Mouse (Mus musculus) midbrain, embryonic 14.5 days (tissue): ENCODE results near the gene Igsf21. TPM values are rescaled to one million over a fixed set of nuclear protein-coding genes. Genes with fewer than 3 reads are reported as not detected.

ENCODE experiments used
- ATAC-seq: fragments of 200-750 bp; cut with Nextera tagmentation; 2 replicates; pipeline ENCODE4 v1.8.0; 2017; ENCODE audit warnings: moderate number of reproducible peaks, moderate library complexity; ENCODE audit not compliant: low FRiP score, low TSS enrichment
- DNase-seq: peaks from one replicate; pipeline ENCODE4 v3.0.0-alpha.2; 2015
- H3K27ac ChIP-seq: fragments of 300-500 bp; sonication (generic); replicated peaks from 2 replicates; pipeline ENCODE4 v1.5.1; 2014; ENCODE audit warnings: mild to moderate bottlenecking, low read depth, low read length, moderate library complexity
- H3K27me3 ChIP-seq: fragments of 300-500 bp; sonication (generic); 2 replicates; pipeline ENCODE4 v1.6.1; 2014; ENCODE audit warnings: low read length, control low read depth, mixed read lengths; ENCODE audit not compliant: control insufficient read depth, insufficient read depth
- H3K36me3 ChIP-seq: fragments of 300-500 bp; sonication (generic); 2 replicates; pipeline ENCODE4 v1.6.1; 2014; ENCODE audit warnings: low read length, control low read depth; ENCODE audit not compliant: control insufficient read depth, insufficient read depth
- H3K4me1 ChIP-seq: fragments of 300-500 bp; sonication (generic); 2 replicates; pipeline ENCODE4 v1.6.1; 2014; ENCODE audit warnings: mild to moderate bottlenecking, antibody characterized with exemption, low read length, control low read depth; ENCODE audit not compliant: control insufficient read depth, insufficient read depth
- H3K4me2 ChIP-seq: fragments of 300-500 bp; sonication (generic); 2 replicates; pipeline ENCODE4 v1.6.1; 2014; ENCODE audit warnings: mild to moderate bottlenecking, low read length, moderate library complexity
- H3K4me3 ChIP-seq: fragments of 300-500 bp; sonication (generic); replicated peaks from 2 replicates; pipeline ENCODE4 v1.5.1; 2014; ENCODE audit warnings: low read depth, low read length
- H3K9ac ChIP-seq: fragments of 300-500 bp; sonication (generic); replicated peaks from 2 replicates; pipeline ENCODE4 v1.6.1; 2014; ENCODE audit warnings: mild to moderate bottlenecking, low read length, moderate library complexity
- H3K9me3 ChIP-seq: fragments of 300-500 bp; sonication (generic); 2 replicates; pipeline ENCODE4 v1.6.1; 2016; ENCODE audit warnings: low read length, control low read depth, mixed read lengths; ENCODE audit not compliant: control insufficient read depth
- WGBS: fragments of 180-500 bp; shearing (Covaris S2); extraction: QIAGEN DNeasy Blood & Tissue Kit; methylation state at CpG from one replicate; pipeline ENCODE4 v1.1.7; 2014; 5-methylcytosine and 5-hydroxymethylcytosine counted together
- polyA plus RNA-seq: library from polyadenylated mRNA; unstranded; fragments of >200 nt; fragmentation: Nextera tagmentation; extraction: Ambion mirVana; gene quantifications from 2 replicates; pipeline ENCODE4 v1.2.1, GENCODE M21; 2014

Igsf21 gene
- polyA plus RNA-seq, 1 experiment from 2014 or later: 64.9 TPM

DNA sequence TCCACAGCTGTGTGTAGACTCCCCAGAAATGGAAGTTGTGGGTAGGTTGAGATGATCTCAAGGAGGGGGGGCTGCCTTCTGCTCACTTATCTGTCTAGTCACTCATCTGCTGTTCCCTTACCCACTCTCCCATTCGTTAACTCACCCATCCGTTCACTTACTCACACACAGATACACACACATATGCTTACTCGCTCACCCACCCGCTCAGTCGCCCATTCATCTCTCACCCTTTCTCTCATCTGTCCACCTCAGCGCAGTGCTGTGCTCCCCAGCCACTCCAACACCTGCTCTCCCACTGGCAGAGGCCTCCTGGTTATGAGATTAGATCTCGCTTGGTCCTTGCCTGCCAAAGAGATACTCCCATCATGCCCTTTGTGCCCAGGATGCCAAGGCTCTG is 22.1 kb downstream of the Igsf21 start:
- Histone ChIP-seq H3K27ac (no peak overlapping the region; the same call in 1 of the 2 replicates), H3K4me2 (no peak overlapping the region), H3K4me1 (peaks cover 44% of the 10 kb centered on the region), H3K4me3 (no peak overlapping the region), H3K9ac (no peak overlapping the region), H3K27me3 (no peaks in the 10 kb centered on the region), H3K36me3 (no peaks in the 10 kb centered on the region), H3K9me3 (no peaks in the 10 kb centered on the region)
- 76% methylated on average over 7 of the region's 7 CpGs for WGBS
- DNase-seq (no peak), ATAC-seq (no peak)

DNA sequence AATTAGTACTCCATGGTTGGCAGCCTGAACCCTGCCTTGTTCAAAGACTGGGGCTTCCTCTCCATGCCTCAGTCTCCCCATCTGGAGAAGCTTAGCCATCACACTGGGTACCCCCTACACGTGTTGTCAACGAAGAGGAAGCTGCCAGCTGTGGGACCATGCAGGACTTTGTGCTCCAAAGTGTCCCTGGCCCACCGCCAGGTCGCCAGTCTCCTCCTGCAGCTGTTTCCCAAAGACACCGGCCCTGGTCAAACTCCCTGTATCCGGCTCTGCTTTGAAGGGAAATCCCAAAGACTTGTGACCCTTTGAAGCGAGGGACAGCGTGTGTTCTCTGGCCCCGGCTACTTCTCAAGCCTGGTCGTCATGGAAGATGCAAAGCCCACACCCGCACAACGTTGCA is 23.5 kb downstream of the Igsf21 start:
- H3K9ac ChIP-seq: no peak overlapping the region
- H3K27me3 ChIP-seq: no peaks in the 10 kb centered on the region
- 36% methylated on average over 12 of the region's 12 CpGs for WGBS
- H3K9me3 ChIP-seq: no peaks in the 10 kb centered on the region
- no peak overlapping the region for H3K4me2 ChIP-seq
- no peaks in the 10 kb centered on the region for H3K36me3 ChIP-seq
- no peak overlapping the region for H3K27ac ChIP-seq
- H3K4me3 ChIP-seq: no peak overlapping the region
- DNase-seq (peak; percentile 39), ATAC-seq (no peak)
- peaks cover 51% of the 10 kb centered on the region for H3K4me1 ChIP-seq

DNA sequence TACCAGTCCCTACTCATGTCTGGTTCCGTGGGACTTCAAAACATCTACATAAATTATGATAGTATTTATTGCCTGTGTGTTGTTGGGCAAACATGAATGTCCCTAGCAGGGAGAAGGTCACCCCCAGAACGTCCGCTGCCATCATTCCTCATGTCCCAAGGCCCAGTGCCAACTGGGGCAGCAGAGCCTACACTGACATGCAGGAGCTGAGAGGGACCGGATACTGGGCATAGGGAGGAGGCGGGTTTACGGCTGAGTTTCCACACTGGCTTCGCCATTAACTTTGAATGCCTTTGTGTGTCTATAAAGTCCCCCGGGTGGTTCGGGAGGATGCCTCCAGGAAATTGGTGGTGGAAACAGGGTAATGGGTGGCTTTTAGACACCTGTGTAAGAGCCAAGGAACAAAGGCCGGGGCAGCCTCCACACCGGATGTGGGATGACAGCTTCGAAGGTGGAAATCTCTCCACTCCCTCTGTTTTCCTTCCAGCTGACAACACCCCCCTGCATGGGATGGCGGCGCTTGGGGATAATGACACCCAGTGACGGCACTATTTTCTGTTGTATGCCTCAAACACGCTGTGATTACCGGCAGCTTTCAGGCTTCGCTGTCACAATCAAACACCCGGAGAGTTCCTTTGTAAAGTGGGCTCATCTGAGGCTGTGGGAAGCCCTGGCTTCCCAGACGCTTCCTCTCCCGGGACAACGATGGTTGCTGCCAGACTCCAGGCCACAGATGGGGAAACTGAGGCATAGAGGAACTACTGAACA is 26.1 kb downstream of the Igsf21 start:
- WGBS: 26% methylated on average over 22 of the region's 22 CpGs
- DNase-seq (peak; percentile 54), ATAC-seq (no peak)
- no peaks in the 10 kb centered on the region for H3K9me3 ChIP-seq
- peaks cover 52% of the 10 kb centered on the region for H3K4me1 ChIP-seq
- peak overlapping the region; percentile 61; the same call in 1 of the 2 replicates for H3K27ac ChIP-seq
- no peaks in the 10 kb centered on the region for H3K27me3 ChIP-seq
- H3K36me3 ChIP-seq: no peaks in the 10 kb centered on the region
- peak overlapping the region; percentile 12; the same call in 1 of the 2 replicates for H3K9ac ChIP-seq
- H3K4me2 ChIP-seq: no peak overlapping the region
- no peak overlapping the region for H3K4me3 ChIP-seq

DNA sequence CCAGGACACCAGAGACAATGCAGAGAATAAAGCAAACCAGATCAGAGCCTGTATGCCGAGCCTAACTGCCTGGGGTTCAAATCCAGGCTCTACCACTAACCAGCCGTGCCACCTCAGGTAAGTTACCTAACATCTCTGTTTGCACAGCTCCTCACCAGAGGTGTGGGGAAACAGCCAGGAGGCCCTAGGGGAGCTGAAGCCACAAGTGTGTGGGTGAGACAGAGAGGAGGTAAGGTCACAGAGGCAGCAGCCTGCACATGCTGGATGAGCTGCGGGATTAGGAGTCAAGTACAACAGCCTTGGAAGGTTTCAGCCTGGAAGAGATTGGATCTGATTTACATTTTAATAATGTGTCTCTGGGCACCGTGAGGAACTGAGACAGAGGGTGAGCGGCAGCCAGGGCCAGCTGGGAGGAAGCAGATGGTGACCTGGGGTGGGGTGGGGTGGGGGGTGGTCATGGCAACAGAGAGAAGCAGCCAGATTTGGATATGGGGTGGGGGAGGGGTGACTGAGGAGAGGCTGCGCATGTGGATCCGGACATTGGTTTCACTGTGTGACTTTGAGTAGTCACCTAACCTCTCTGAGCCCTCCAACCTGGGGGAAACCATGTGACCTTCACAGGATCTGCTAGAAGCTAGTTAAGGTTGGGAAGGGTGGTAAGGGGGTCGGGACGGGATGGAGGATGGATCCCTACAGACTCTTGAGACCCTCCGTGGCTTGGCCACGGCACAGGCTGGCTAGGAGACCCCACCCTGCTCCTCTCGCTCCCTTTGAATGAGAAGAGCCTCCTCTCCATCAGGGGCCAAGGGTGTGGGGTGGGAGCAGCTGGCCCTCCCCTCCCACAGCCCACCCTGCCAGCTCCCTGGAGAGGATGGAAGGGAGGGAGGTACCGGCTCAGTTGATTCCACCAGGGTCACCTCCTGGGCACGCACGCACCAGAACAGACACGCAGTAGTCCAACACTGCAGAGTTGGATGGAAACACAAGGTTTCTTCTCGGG is 27.4 kb downstream of the Igsf21 start:
- no peak overlapping the region for H3K4me3 ChIP-seq
- H3K27ac ChIP-seq: peak overlapping the region; percentile 68
- H3K27me3 ChIP-seq: no peaks in the 10 kb centered on the region
- ATAC-seq: peak; percentile 67; the same call in 1 of the 2 replicates
- H3K4me1 ChIP-seq: peaks cover 59% of the 10 kb centered on the region
- WGBS: 25% methylated on average over 17 of the region's 17 CpGs
- peak; percentile 80 for DNase-seq
- no peak overlapping the region for H3K4me2 ChIP-seq
- no peaks in the 10 kb centered on the region for H3K36me3 ChIP-seq
- H3K9ac ChIP-seq: no peak overlapping the region
- no peaks in the 10 kb centered on the region for H3K9me3 ChIP-seq

DNA sequence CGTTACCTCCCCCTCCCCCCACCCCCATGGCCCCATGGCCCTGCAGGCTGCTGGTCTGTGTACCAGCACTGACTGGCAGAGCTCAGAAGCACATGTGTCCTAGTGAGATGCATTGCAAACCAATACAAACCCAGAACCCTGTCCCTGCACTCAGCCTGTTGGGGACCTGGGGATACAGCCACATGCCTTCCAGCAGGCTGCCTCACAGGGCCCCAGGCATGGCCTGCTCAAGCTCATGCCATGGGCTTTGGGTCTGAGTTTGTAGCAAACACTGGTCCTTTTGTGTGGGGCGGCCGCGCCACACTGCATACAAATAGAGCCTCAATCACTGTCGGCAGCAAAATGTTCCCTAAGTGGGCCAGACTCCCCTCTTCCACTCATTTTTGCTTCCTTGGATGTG is 28.2 kb downstream of the Igsf21 start:
- ATAC-seq: peak; percentile 56
- H3K9ac ChIP-seq: no peak overlapping the region; the same call in 1 of the 2 replicates
- no peaks in the 10 kb centered on the region for H3K9me3 ChIP-seq
- 19% methylated on average over 5 of the region's 5 CpGs for WGBS
- no peaks in the 10 kb centered on the region for H3K36me3 ChIP-seq
- peak overlapping the region; percentile 68 for H3K27ac ChIP-seq
- peaks cover 51% of the 10 kb centered on the region for H3K4me1 ChIP-seq
- DNase-seq: peak; percentile 69
- H3K4me2 ChIP-seq: no peak overlapping the region
- H3K4me3 ChIP-seq: no peak overlapping the region
- H3K27me3 ChIP-seq: no peaks in the 10 kb centered on the region

DNA sequence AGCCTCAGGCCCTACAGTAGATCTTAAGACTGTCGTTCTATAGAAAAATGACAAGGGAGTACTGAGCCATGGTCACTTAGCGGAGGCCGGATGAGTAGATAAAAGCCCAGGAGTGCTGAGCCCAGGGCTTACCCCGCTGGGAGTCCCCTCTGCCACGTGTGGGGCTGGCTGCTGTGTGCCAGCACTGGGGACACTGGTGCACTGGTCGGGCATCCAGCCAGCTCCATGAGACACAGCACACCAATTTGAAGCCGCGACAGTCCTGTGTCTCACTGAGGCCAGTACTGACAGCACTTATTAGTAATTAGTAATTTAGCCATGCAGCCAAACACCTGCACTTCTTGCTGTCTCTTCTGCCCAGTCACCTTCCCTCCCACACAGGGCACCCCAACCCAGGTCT is 28.6 kb downstream of the Igsf21 start:
- no peaks in the 10 kb centered on the region for H3K9me3 ChIP-seq
- ATAC-seq (no peak; the same call in 1 of the 2 replicates), DNase-seq (peak; percentile 67)
- H3K4me2 ChIP-seq: no peak overlapping the region
- H3K36me3 ChIP-seq: no peaks in the 10 kb centered on the region
- WGBS: 34% methylated on average over 8 of the region's 8 CpGs
- H3K27me3 ChIP-seq: no peaks in the 10 kb centered on the region
- H3K9ac ChIP-seq: no peak overlapping the region; the same call in 1 of the 2 replicates
- peak overlapping the region; percentile 68 for H3K27ac ChIP-seq
- peaks cover 49% of the 10 kb centered on the region for H3K4me1 ChIP-seq
- H3K4me3 ChIP-seq: no peak overlapping the region

DNA sequence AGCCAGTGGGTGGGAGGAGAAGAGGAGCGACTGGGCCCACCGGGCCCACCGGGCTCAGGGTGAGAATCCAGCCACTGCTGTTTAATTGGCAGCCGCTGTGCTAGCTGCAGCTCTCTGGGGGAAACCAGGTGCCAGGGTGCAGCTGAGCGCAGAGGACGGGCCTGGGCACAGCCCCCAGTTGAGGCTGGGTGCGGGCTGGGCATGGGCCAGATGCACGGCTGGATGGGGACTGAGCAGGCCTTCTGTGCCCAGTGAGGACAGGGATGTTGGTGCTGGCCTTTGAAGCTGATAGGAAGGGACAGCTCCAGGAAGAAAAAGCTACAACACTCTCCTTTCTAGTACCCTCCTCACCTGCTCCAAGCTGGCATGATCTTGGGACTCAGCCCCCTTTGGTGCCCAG is 30.5 kb downstream of the Igsf21 start:
- H3K27ac ChIP-seq: no peak overlapping the region
- H3K4me2 ChIP-seq: no peak overlapping the region
- no peaks in the 10 kb centered on the region for H3K36me3 ChIP-seq
- H3K4me1 ChIP-seq: peaks cover 50% of the 10 kb centered on the region
- DNase-seq: no peak
- no peak overlapping the region for H3K4me3 ChIP-seq
- H3K9me3 ChIP-seq: no peaks in the 10 kb centered on the region
- no peak for ATAC-seq
- H3K27me3 ChIP-seq: no peaks in the 10 kb centered on the region
- no peak overlapping the region for H3K9ac ChIP-seq
- 89% methylated on average over 8 of the region's 8 CpGs for WGBS

DNA sequence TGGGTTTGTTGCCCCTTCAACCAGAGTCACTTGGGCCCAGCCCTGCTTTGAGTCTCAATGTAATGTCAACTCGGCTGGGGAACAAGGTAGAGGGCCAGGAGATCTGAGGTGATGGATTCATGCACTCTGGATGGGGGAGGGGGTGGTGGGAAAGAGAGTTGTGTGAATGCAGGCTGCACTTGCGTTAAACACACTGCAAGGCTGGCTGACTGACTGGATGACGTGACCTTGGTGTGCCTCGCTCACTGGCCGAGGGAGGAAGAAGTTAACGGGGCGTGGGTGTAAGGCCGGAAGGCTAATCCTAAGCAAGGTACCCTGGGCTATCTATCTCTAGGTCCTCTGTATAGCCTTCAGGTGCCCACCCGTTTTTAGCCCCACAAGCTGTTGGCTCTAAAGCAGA is 31.4 kb downstream of the Igsf21 start:
- Histone ChIP-seq H3K27me3 (no peaks in the 10 kb centered on the region), H3K4me2 (no peak overlapping the region), H3K4me1 (peaks cover 49% of the 10 kb centered on the region), H3K27ac (no peak overlapping the region), H3K4me3 (no peak overlapping the region), H3K36me3 (no peaks in the 10 kb centered on the region), H3K9me3 (no peaks in the 10 kb centered on the region), H3K9ac (no peak overlapping the region)
- DNase-seq (no peak), ATAC-seq (no peak)
- WGBS: 58% methylated on average over 9 of the region's 9 CpGs
